Mouse (Mus musculus): ENCODE data around the gene Gm20458. TPM values are rescaled to one million over a fixed set of nuclear protein-coding genes. Genes with fewer than 3 reads are reported as not detected.

Gm20458 gene
- polyA plus RNA-seq, 1 experiment: not detected

DNA sequence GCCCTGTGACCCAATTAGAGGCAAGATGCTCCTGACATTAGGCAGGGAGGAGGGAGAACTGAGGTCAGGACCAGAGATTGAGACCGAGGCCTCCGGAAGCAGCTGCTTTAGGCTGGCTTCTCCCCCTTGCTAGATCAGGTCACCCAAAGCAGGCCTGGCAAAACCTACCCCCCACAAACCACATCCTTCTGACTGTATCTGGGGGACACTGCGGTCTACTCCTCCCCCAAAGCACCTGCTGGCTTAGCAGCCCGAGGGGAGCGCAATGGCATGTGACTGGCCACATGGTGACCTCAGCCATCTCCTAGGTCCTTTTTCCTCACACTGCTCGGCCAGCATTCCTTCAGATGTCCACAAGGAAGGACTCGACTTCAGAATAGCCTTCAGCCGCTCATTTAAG, 19.6 kb upstream of the Gm20458 start:
- Histone ChIP-seq H3K36me3 (ENCODE audit: control insufficient read depth, insufficient read depth, low read length, poor library complexity, severe bottlenecking) (no peaks in the 10 kb centered on the region), H3K4me3 (ENCODE audit: low read depth, low read length) (peak overlapping the region; percentile 97), H3K4me1 (ENCODE audit: control insufficient read depth, insufficient read depth, low read length) (peaks cover 14% of the 10 kb centered on the region), H3K9me3 (replicated peaks; ENCODE audit: control insufficient read depth, insufficient read depth, low read length, poor library complexity, severe bottlenecking) (no peaks in the 10 kb centered on the region), H3K27me3 (ENCODE audit: control insufficient read depth, insufficient read depth, low read length, poor library complexity, severe bottlenecking) (no peaks in the 10 kb centered on the region), H3K9ac (ENCODE audit: low read depth, poor library complexity, severe bottlenecking) (peak overlapping the region; percentile 94), H3K27ac (ENCODE audit: insufficient read depth, low read length) (no peak overlapping the region)
- no peak for TF ChIP-seq CTCF (IDR thresholded peaks at IDR 0.05; ENCODE audit: low read depth, low read length)
- 0 out of 2 replicates have a peak, but pooled peaks have one; percentile 44 for TF ChIP-seq EP300 (IDR thresholded peaks at IDR 0.05; ENCODE audit: insufficient read depth, low read depth, low read length)
- no peak for TF ChIP-seq POLR2A (IDR thresholded peaks at IDR 0.05; ENCODE audit: insufficient read depth, low read length)

GRCm38 (mm10) chr2:164441731-164442130, 19.0 kb upstream of the Gm20458 start:
- H3K27me3 ChIP-seq (ENCODE audit: control insufficient read depth, insufficient read depth, low read length, poor library complexity, severe bottlenecking): no peaks in the 10 kb centered on the region
- H3K4me1 ChIP-seq (ENCODE audit: control insufficient read depth, insufficient read depth, low read length): peaks cover 12% of the 10 kb centered on the region
- H3K9me3 ChIP-seq (replicated peaks; ENCODE audit: control insufficient read depth, insufficient read depth, low read length, poor library complexity, severe bottlenecking): no peaks in the 10 kb centered on the region
- no peaks in the 10 kb centered on the region for H3K36me3 ChIP-seq (ENCODE audit: control insufficient read depth, insufficient read depth, low read length, poor library complexity, severe bottlenecking)
- TF ChIP-seq CTCF (IDR thresholded peaks at IDR 0.05; ENCODE audit: low read depth, low read length) (no peak), EP300 (IDR thresholded peaks at IDR 0.05; ENCODE audit: insufficient read depth, low read depth, low read length) (no peak), POLR2A (IDR thresholded peaks at IDR 0.05; ENCODE audit: insufficient read depth, low read length) (no peak)
- H3K4me3 ChIP-seq (ENCODE audit: low read depth, low read length): peak overlapping the region; percentile 97
- H3K9ac ChIP-seq (ENCODE audit: low read depth, poor library complexity, severe bottlenecking): peak overlapping the region; percentile 94
- no peak overlapping the region for H3K27ac ChIP-seq (ENCODE audit: insufficient read depth, low read length)

- no peak overlapping the region for H3K27ac ChIP-seq (ENCODE audit: insufficient read depth, low read length)
- H3K9ac ChIP-seq (ENCODE audit: low read depth, poor library complexity, severe bottlenecking): peak overlapping the region; percentile 94
- no peaks in the 10 kb centered on the region for H3K36me3 ChIP-seq (ENCODE audit: control insufficient read depth, insufficient read depth, low read length, poor library complexity, severe bottlenecking)
- H3K9me3 ChIP-seq (replicated peaks; ENCODE audit: control insufficient read depth, insufficient read depth, low read length, poor library complexity, severe bottlenecking): no peaks in the 10 kb centered on the region
- TF ChIP-seq POLR2A (IDR thresholded peaks at IDR 0.05; ENCODE audit: insufficient read depth, low read length) (no peak), EP300 (IDR thresholded peaks at IDR 0.05; ENCODE audit: insufficient read depth, low read depth, low read length) (no peak), CTCF (IDR thresholded peaks at IDR 0.05; ENCODE audit: low read depth, low read length) (no peak)
- H3K27me3 ChIP-seq (ENCODE audit: control insufficient read depth, insufficient read depth, low read length, poor library complexity, severe bottlenecking): no peaks in the 10 kb centered on the region
- H3K4me3 ChIP-seq (ENCODE audit: low read depth, low read length): peak overlapping the region; percentile 97
- peaks cover 12% of the 10 kb centered on the region for H3K4me1 ChIP-seq (ENCODE audit: control insufficient read depth, insufficient read depth, low read length)
Observed at GRCm38 (mm10) chr2:164442315-164443050, 18.3 kb upstream of the Gm20458 start.

- peak overlapping the region; percentile 44 for H3K27ac ChIP-seq (ENCODE audit: insufficient read depth, low read length)
- no peaks in the 10 kb centered on the region for H3K36me3 ChIP-seq (ENCODE audit: control insufficient read depth, insufficient read depth, low read length, poor library complexity, severe bottlenecking)
- H3K27me3 ChIP-seq (ENCODE audit: control insufficient read depth, insufficient read depth, low read length, poor library complexity, severe bottlenecking): no peaks in the 10 kb centered on the region
- peaks cover 12% of the 10 kb centered on the region for H3K4me1 ChIP-seq (ENCODE audit: control insufficient read depth, insufficient read depth, low read length)
- H3K9me3 ChIP-seq (replicated peaks; ENCODE audit: control insufficient read depth, insufficient read depth, low read length, poor library complexity, severe bottlenecking): no peaks in the 10 kb centered on the region
- peak overlapping the region; percentile 97 for H3K4me3 ChIP-seq (ENCODE audit: low read depth, low read length)
- H3K9ac ChIP-seq (ENCODE audit: low read depth, poor library complexity, severe bottlenecking): peak overlapping the region; percentile 94
- TF ChIP-seq POLR2A (IDR thresholded peaks at IDR 0.05; ENCODE audit: insufficient read depth, low read length) (peak; percentile 85), EP300 (IDR thresholded peaks at IDR 0.05; ENCODE audit: insufficient read depth, low read depth, low read length) (peak; percentile 86), CTCF (IDR thresholded peaks at IDR 0.05; ENCODE audit: low read depth, low read length) (no peak)
Observed at GRCm38 (mm10) chr2:164443051-164443437, 17.7 kb upstream of the Gm20458 start.

GRCm38 (mm10) chr2:164443460-164444000, 17.2 kb upstream of the Gm20458 start, which contains the start of gene Sdc4:
Sdc4 (minus strand) TSS chr2:164443887.
- Histone ChIP-seq H3K9me3 (replicated peaks; ENCODE audit: control insufficient read depth, insufficient read depth, low read length, poor library complexity, severe bottlenecking) (no peaks in the 10 kb centered on the region), H3K4me1 (ENCODE audit: control insufficient read depth, insufficient read depth, low read length) (peaks cover 11% of the 10 kb centered on the region), H3K4me3 (ENCODE audit: low read depth, low read length) (peak within 1 kb of the TSS; percentile 97), H3K27ac (ENCODE audit: insufficient read depth, low read length) (peak within 1 kb of the TSS; percentile 87), H3K27me3 (ENCODE audit: control insufficient read depth, insufficient read depth, low read length, poor library complexity, severe bottlenecking) (no peaks in the 10 kb centered on the region), H3K36me3 (ENCODE audit: control insufficient read depth, insufficient read depth, low read length, poor library complexity, severe bottlenecking) (no peaks in the 10 kb centered on the region), H3K9ac (ENCODE audit: low read depth, poor library complexity, severe bottlenecking) (peak within 1 kb of the TSS; percentile 94)
- no peak for TF ChIP-seq POLR2A (IDR thresholded peaks at IDR 0.05; ENCODE audit: insufficient read depth, low read length)
- no peak for TF ChIP-seq EP300 (IDR thresholded peaks at IDR 0.05; ENCODE audit: insufficient read depth, low read depth, low read length)
- no peak for TF ChIP-seq CTCF (IDR thresholded peaks at IDR 0.05; ENCODE audit: low read depth, low read length)

GRCm38 (mm10) chr2:164444701-164445100, 16.1 kb upstream of the Gm20458 start:
- TF ChIP-seq CTCF (IDR thresholded peaks at IDR 0.05; ENCODE audit: low read depth, low read length) (no peak), EP300 (IDR thresholded peaks at IDR 0.05; ENCODE audit: insufficient read depth, low read depth, low read length) (no peak), POLR2A (IDR thresholded peaks at IDR 0.05; ENCODE audit: insufficient read depth, low read length) (no peak)
- Histone ChIP-seq H3K27ac (ENCODE audit: insufficient read depth, low read length) (peak overlapping the region; percentile 87), H3K4me3 (ENCODE audit: low read depth, low read length) (no peak overlapping the region), H3K9me3 (replicated peaks; ENCODE audit: control insufficient read depth, insufficient read depth, low read length, poor library complexity, severe bottlenecking) (no peaks in the 10 kb centered on the region), H3K36me3 (ENCODE audit: control insufficient read depth, insufficient read depth, low read length, poor library complexity, severe bottlenecking) (no peaks in the 10 kb centered on the region), H3K4me1 (ENCODE audit: control insufficient read depth, insufficient read depth, low read length) (peaks cover 9% of the 10 kb centered on the region), H3K9ac (ENCODE audit: low read depth, poor library complexity, severe bottlenecking) (peak overlapping the region; percentile 49), H3K27me3 (ENCODE audit: control insufficient read depth, insufficient read depth, low read length, poor library complexity, severe bottlenecking) (no peaks in the 10 kb centered on the region)
